Mouse (Mus musculus): ENCODE measurements at regions not wholly inside any gene's neighbourhood (a gene's known extent, or its start where the extent isn't known, plus 50 kb on each side); places are given as distances from the start of the nearest gene placed in this dataset.

DNA sequence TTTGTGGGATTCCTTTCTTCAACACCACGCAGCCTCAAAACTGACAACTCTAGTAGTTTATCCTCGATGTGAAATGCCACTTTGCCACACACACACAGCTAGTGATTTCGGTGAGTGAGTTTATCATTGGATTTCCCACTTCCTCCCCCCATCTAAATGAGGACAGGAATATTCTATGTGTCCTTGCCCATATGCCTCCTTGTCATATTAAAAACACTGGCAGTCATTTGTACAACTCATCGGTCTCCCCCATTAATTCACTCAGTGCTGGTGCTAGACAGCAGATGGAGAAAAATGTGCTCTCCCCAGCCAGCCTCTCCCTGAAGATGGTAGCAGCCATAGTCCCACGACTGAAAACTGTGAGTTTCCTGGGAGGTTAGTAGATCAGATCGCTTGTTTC lies 496.0 kb upstream of the Sox11 start:
- no peak overlapping the region for H3K4me3 ChIP-seq (ENCODE audit: control insufficient read depth, low read depth, low read length)
- H3K36me3 ChIP-seq (ENCODE audit: control insufficient read depth, insufficient read depth, low read length) = no peaks in the 10 kb centered on the region
- H3K27ac ChIP-seq (ENCODE audit: control insufficient read depth, insufficient read depth, low read depth, low read length) = no peak overlapping the region
- no peaks in the 10 kb centered on the region for H3K27me3 ChIP-seq (ENCODE audit: control insufficient read depth, insufficient read depth, low read length)
- no peaks in the 10 kb centered on the region for H3K4me1 ChIP-seq (ENCODE audit: control insufficient read depth, insufficient read depth, low read length)
- TF ChIP-seq POLR2A (IDR thresholded peaks at IDR 0.05; ENCODE audit: control insufficient read depth, low read depth, low read length) = no peak
- TF ChIP-seq CTCF (IDR thresholded peaks at IDR 0.05; ENCODE audit: control insufficient read depth, insufficient read depth, insufficient replicate concordance, low read depth, low read length) = no peak

GRCm38 (mm10) chr12:27826208-27826607 lies 483.8 kb upstream of the Sox11 start:
- Histone ChIP-seq H3K4me1 (ENCODE audit: control insufficient read depth, insufficient read depth, low read length) (no peaks in the 10 kb centered on the region), H3K27me3 (ENCODE audit: control insufficient read depth, insufficient read depth, low read length) (no peaks in the 10 kb centered on the region), H3K4me3 (ENCODE audit: control insufficient read depth, low read depth, low read length) (no peak overlapping the region), H3K36me3 (ENCODE audit: control insufficient read depth, insufficient read depth, low read length) (no peaks in the 10 kb centered on the region), H3K27ac (ENCODE audit: control insufficient read depth, insufficient read depth, low read depth, low read length) (no peak overlapping the region)
- TF ChIP-seq POLR2A (IDR thresholded peaks at IDR 0.05; ENCODE audit: control insufficient read depth, low read depth, low read length) (no peak), CTCF (IDR thresholded peaks at IDR 0.05; ENCODE audit: control insufficient read depth, insufficient read depth, insufficient replicate concordance, low read depth, low read length) (no peak)

DNA sequence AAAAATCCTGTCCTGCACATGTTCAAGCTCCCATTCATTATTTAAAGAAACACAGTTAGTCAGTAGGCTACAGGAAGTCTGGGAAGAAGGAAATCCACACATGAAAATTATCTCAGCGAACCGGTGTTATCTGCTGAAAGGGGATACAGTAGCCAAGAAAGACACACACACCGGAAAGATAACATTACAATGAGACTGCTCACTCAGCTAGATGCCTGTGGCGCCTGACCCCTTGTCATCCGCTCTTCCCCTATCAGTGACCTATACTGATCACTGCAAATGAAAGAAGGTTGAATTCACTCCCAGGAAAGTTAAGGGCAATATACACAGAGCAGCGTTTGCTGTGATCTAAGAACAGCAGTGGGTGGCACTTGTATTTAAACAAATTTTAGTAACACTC lies 481.0 kb upstream of the Sox11 start:
- Histone ChIP-seq H3K27me3 (ENCODE audit: control insufficient read depth, insufficient read depth, low read length) (no peaks in the 10 kb centered on the region), H3K4me3 (ENCODE audit: control insufficient read depth, low read depth, low read length) (no peak overlapping the region), H3K4me1 (ENCODE audit: control insufficient read depth, insufficient read depth, low read length) (no peaks in the 10 kb centered on the region), H3K27ac (ENCODE audit: control insufficient read depth, insufficient read depth, low read depth, low read length) (no peak overlapping the region), H3K36me3 (ENCODE audit: control insufficient read depth, insufficient read depth, low read length) (no peaks in the 10 kb centered on the region)
- TF ChIP-seq CTCF (IDR thresholded peaks at IDR 0.05; ENCODE audit: control insufficient read depth, insufficient read depth, insufficient replicate concordance, low read depth, low read length) = no peak
- no peak for TF ChIP-seq POLR2A (IDR thresholded peaks at IDR 0.05; ENCODE audit: control insufficient read depth, low read depth, low read length)

DNA sequence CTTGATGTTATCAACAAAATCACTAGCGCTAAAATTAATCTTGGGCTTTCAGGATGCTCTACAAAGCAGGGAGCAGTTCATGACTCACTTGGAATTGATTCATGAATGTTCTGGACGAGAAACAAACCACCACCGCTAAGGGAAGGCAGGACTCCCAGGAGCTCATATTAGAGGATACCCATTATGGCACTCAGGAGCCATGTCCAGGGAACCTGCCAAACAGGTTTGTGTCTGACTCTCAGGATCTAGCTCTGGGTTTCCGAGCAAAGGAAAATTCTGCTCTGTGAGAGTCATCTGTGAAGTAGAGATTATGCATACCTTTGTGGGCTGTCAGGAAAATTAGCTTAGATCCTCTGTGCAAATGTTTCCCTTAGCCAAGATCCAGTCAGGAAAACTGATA lies 454.3 kb upstream of the Sox11 start:
- TF ChIP-seq POLR2A (IDR thresholded peaks at IDR 0.05; ENCODE audit: control insufficient read depth, low read depth, low read length) = no peak
- TF ChIP-seq CTCF (IDR thresholded peaks at IDR 0.05; ENCODE audit: control insufficient read depth, insufficient read depth, insufficient replicate concordance, low read depth, low read length) = no peak
- Histone ChIP-seq H3K4me3 (ENCODE audit: control insufficient read depth, low read depth, low read length) (no peak overlapping the region), H3K4me1 (ENCODE audit: control insufficient read depth, insufficient read depth, low read length) (no peaks in the 10 kb centered on the region), H3K36me3 (ENCODE audit: control insufficient read depth, insufficient read depth, low read length) (no peaks in the 10 kb centered on the region), H3K27ac (ENCODE audit: control insufficient read depth, insufficient read depth, low read depth, low read length) (no peak overlapping the region), H3K27me3 (ENCODE audit: control insufficient read depth, insufficient read depth, low read length) (no peaks in the 10 kb centered on the region)

GRCm38 (mm10) chr12:27786716-27787291 lies 444.4 kb upstream of the Sox11 start:
- no peak for TF ChIP-seq CTCF (IDR thresholded peaks at IDR 0.05; ENCODE audit: control insufficient read depth, insufficient read depth, insufficient replicate concordance, low read depth, low read length)
- no peak for TF ChIP-seq POLR2A (IDR thresholded peaks at IDR 0.05; ENCODE audit: control insufficient read depth, low read depth, low read length)
- H3K4me3 ChIP-seq (ENCODE audit: control insufficient read depth, low read depth, low read length) = no peak overlapping the region
- no peaks in the 10 kb centered on the region for H3K27me3 ChIP-seq (ENCODE audit: control insufficient read depth, insufficient read depth, low read length)
- H3K4me1 ChIP-seq (ENCODE audit: control insufficient read depth, insufficient read depth, low read length) = no peaks in the 10 kb centered on the region
- no peaks in the 10 kb centered on the region for H3K36me3 ChIP-seq (ENCODE audit: control insufficient read depth, insufficient read depth, low read length)
- no peak overlapping the region for H3K27ac ChIP-seq (ENCODE audit: control insufficient read depth, insufficient read depth, low read depth, low read length)

- Histone ChIP-seq H3K4me3 (ENCODE audit: control insufficient read depth, low read depth, low read length) (no peak overlapping the region), H3K36me3 (ENCODE audit: control insufficient read depth, insufficient read depth, low read length) (no peaks in the 10 kb centered on the region), H3K27me3 (ENCODE audit: control insufficient read depth, insufficient read depth, low read length) (no peaks in the 10 kb centered on the region), H3K27ac (ENCODE audit: control insufficient read depth, insufficient read depth, low read depth, low read length) (no peak overlapping the region), H3K4me1 (ENCODE audit: control insufficient read depth, insufficient read depth, low read length) (no peaks in the 10 kb centered on the region)
- TF ChIP-seq POLR2A (IDR thresholded peaks at IDR 0.05; ENCODE audit: control insufficient read depth, low read depth, low read length) (no peak), CTCF (IDR thresholded peaks at IDR 0.05; ENCODE audit: control insufficient read depth, insufficient read depth, insufficient replicate concordance, low read depth, low read length) (no peak)
Observed at GRCm38 (mm10) chr12:27780801-27781200, 438.4 kb upstream of the Sox11 start.

- Histone ChIP-seq H3K27ac (ENCODE audit: control insufficient read depth, insufficient read depth, low read depth, low read length) (no peak overlapping the region), H3K4me3 (ENCODE audit: control insufficient read depth, low read depth, low read length) (no peak overlapping the region), H3K27me3 (ENCODE audit: control insufficient read depth, insufficient read depth, low read length) (no peaks in the 10 kb centered on the region), H3K36me3 (ENCODE audit: control insufficient read depth, insufficient read depth, low read length) (no peaks in the 10 kb centered on the region), H3K4me1 (ENCODE audit: control insufficient read depth, insufficient read depth, low read length) (no peaks in the 10 kb centered on the region)
- TF ChIP-seq POLR2A (IDR thresholded peaks at IDR 0.05; ENCODE audit: control insufficient read depth, low read depth, low read length) (no peak), CTCF (IDR thresholded peaks at IDR 0.05; ENCODE audit: control insufficient read depth, insufficient read depth, insufficient replicate concordance, low read depth, low read length) (no peak)
Observed at GRCm38 (mm10) chr12:27765948-27766347, 423.6 kb upstream of the Sox11 start.

- H3K27me3 ChIP-seq (ENCODE audit: control insufficient read depth, insufficient read depth, low read length) = no peaks in the 10 kb centered on the region
- TF ChIP-seq POLR2A (IDR thresholded peaks at IDR 0.05; ENCODE audit: control insufficient read depth, low read depth, low read length) (no peak), CTCF (IDR thresholded peaks at IDR 0.05; ENCODE audit: control insufficient read depth, insufficient read depth, insufficient replicate concordance, low read depth, low read length) (no peak)
Observed at GRCm38 (mm10) chr12:27759016-27759415, 416.6 kb upstream of the Sox11 start.

More at GRCm38 (mm10) chr12:27759016-27759415, 416.6 kb upstream of the Sox11 start:
- H3K4me1 ChIP-seq (ENCODE audit: control insufficient read depth, insufficient read depth, low read length) = no peaks in the 10 kb centered on the region
- no peaks in the 10 kb centered on the region for H3K36me3 ChIP-seq (ENCODE audit: control insufficient read depth, insufficient read depth, low read length)
- H3K27ac ChIP-seq (ENCODE audit: control insufficient read depth, insufficient read depth, low read depth, low read length) = no peak overlapping the region
- no peak overlapping the region for H3K4me3 ChIP-seq (ENCODE audit: control insufficient read depth, low read depth, low read length)

Data from testis, adult 2 months (tissue).